Mouse (Mus musculus) G1E (cell line): ENCODE data around the gene Scrn2. TPM values are rescaled to one million over a fixed set of nuclear protein-coding genes. Genes with fewer than 3 reads are reported as not detected.

Experiments
- ATAC-seq: 2 replicates; pipeline ENCODE4 v1.8.0; 2016; ENCODE audit warnings: mild to moderate bottlenecking; ENCODE audit not compliant: insufficient number of reproducible peaks, poor library complexity, low FRiP score, severe bottlenecking; ENCODE audit errors: extremely low read depth
- DNase-seq: peaks from one replicate; pipeline ENCODE4 v3.0.0; 2012; ENCODE audit warnings: low spot score
- H3K27me3 ChIP-seq: 2 replicates; pipeline ENCODE4 v1.6.1; 2012; ENCODE audit warnings: mild to moderate bottlenecking, low read length, inconsistent platforms; ENCODE audit not compliant: insufficient read depth
- H3K36me3 ChIP-seq: replicated peaks from 2 replicates; pipeline ENCODE3; 2012; ENCODE audit warnings: mild to moderate bottlenecking, inconsistent platforms
- H3K4me1 ChIP-seq: 2 replicates; pipeline ENCODE4 v1.6.1; 2012; ENCODE audit warnings: low read depth, low read length, inconsistent platforms, mixed read lengths; ENCODE audit not compliant: insufficient read depth
- H3K4me3 ChIP-seq: 2 replicates; pipeline ENCODE4 v1.5.1; 2012; ENCODE audit warnings: low read depth, mild to moderate bottlenecking, inconsistent platforms, low read length, moderate library complexity, mixed read lengths
- H3K9me3 ChIP-seq: replicated peaks from 2 replicates; pipeline ENCODE4 v1.6.1; 2012; ENCODE audit warnings: inconsistent platforms
- CTCF ChIP-seq: IDR thresholded peaks from 2 replicates; pipeline ENCODE4 v1.5.1; 2012; ENCODE audit warnings: low read depth, low read length, inconsistent platforms, mixed read lengths
- GATA1 ChIP-seq: IDR thresholded peaks from 2 replicates; pipeline ENCODE4 v1.6.1; 2012; ENCODE audit warnings: borderline replicate concordance, low read length, inconsistent platforms, mixed read lengths
- GATA2 ChIP-seq: IDR thresholded peaks from 2 replicates; pipeline ENCODE4 v1.6.1; 2012; ENCODE audit warnings: low read depth, low read length, inconsistent platforms, borderline replicate concordance
- POLR2AphosphoS5 ChIP-seq: IDR thresholded peaks from 2 replicates; pipeline ENCODE4 v1.6.1; 2012; ENCODE audit warnings: low read depth, low read length, inconsistent platforms; ENCODE audit not compliant: insufficient replicate concordance
- TAL1 ChIP-seq: conservative IDR thresholded peaks from 2 replicates; pipeline ENCODE4 v1.6.1; 2012; ENCODE audit warnings: low read depth, low read length, inconsistent platforms, mixed read lengths
- polyA plus RNA-seq: library from polyadenylated mRNA; stranded (reverse); fragments of >175 nt; gene quantifications from 2 replicates; pipeline ENCODE4 v1.2.3, GENCODE M21; 2012
- total RNA-seq, 2 experiments: library from RNA; stranded (forward) in 1 of 2; stranded (reverse) in 1 of 2; fragments of 200-1000 nt in 1 of 2; fragments of >200 nt in 1 of 2; fragmentation: Nextera tagmentation in 1 of 2; gene quantifications; 2 replicates each; pipeline ENCODE4 v1.2.3; 2014 to 2017

Gene Scrn2
- total RNA-seq (2014; fragmentation: Nextera tagmentation), result 1.2 and 5.3 TPM in 2 replicates
- 9.6 and 10.5 TPM in 2 replicates for total RNA-seq (2017)
- 12.7 and 14.5 TPM in 2 replicates for polyA plus RNA-seq

GRCm38 (mm10) chr11:97029686-97030417, at the start of gene Scrn2:
Gene Scrn2 (plus strand): TSS chr11:97029938.
- DNase-seq (peak; percentile 78), ATAC-seq (peak; percentile 78)
- Histone ChIP-seq H3K4me1 (peaks cover 46% of the 10 kb centered on the region), H3K27me3 (peaks cover 13% of the 10 kb centered on the region), H3K9me3 (no peaks in the 10 kb centered on the region), H3K4me3 (peak within 1 kb of the TSS; percentile 76), H3K36me3 (peaks cover 29% of the 10 kb centered on the region)
- TF ChIP-seq POLR2AphosphoS5, result no peak
- no peak for TF ChIP-seq TAL1
- peak; percentile 80 for TF ChIP-seq CTCF
- no peak for TF ChIP-seq GATA2

GRCm38 (mm10) chr11:96980021-96980420, 49.7 kb upstream of the Scrn2 start:
- no peak overlapping the region for H3K4me3 ChIP-seq
- no peaks in the 10 kb centered on the region for H3K9me3 ChIP-seq
- H3K27me3 ChIP-seq, result peaks cover 21% of the 10 kb centered on the region
- peaks cover 45% of the 10 kb centered on the region for H3K4me1 ChIP-seq
- no peak for TF ChIP-seq GATA2
- TF ChIP-seq POLR2AphosphoS5, result no peak
- TF ChIP-seq CTCF, result no peak
- TF ChIP-seq GATA1, result no peak
- no peak for TF ChIP-seq TAL1
- H3K36me3 ChIP-seq, result peaks cover 11% of the 10 kb centered on the region
- ATAC-seq, result no peak
- no peak for DNase-seq

GRCm38 (mm10) chr11:96981461-96981860, 48.3 kb upstream of the Scrn2 start:
- Histone ChIP-seq H3K9me3 (no peaks in the 10 kb centered on the region), H3K4me3 (no peak overlapping the region), H3K4me1 (peaks cover 31% of the 10 kb centered on the region), H3K36me3 (no peaks in the 10 kb centered on the region), H3K27me3 (peaks cover 30% of the 10 kb centered on the region)
- no peak for DNase-seq
- TF ChIP-seq POLR2AphosphoS5 (no peak), TAL1 (no peak)
- ATAC-seq, result no peak

- Histone ChIP-seq H3K9me3 (no peaks in the 10 kb centered on the region), H3K4me3 (no peak overlapping the region), H3K4me1 (peaks cover 35% of the 10 kb centered on the region), H3K27me3 (peaks cover 38% of the 10 kb centered on the region), H3K36me3 (no peaks in the 10 kb centered on the region)
- TF ChIP-seq POLR2AphosphoS5 (no peak), GATA2 (no peak), CTCF (peak; percentile 86), GATA1 (no peak), TAL1 (no peak)
- ATAC-seq (no peak), DNase-seq (peak; percentile 67)
These were observed 47.4 kb upstream of the Scrn2 start for GRCm38 (mm10) chr11:96982355-96982754.

- peaks cover 43% of the 10 kb centered on the region for H3K27me3 ChIP-seq
- no peaks in the 10 kb centered on the region for H3K9me3 ChIP-seq
- no peaks in the 10 kb centered on the region for H3K36me3 ChIP-seq
- ATAC-seq (no peak), DNase-seq (no peak)
- peaks cover 38% of the 10 kb centered on the region for H3K4me1 ChIP-seq
- H3K4me3 ChIP-seq, result no peak within 1 kb of the TSS
- TF ChIP-seq POLR2AphosphoS5 (no peak), TAL1 (no peak), CTCF (no peak), GATA1 (no peak), GATA2 (no peak)
These were observed 46.9 kb upstream of the Scrn2 start, which contains the start of gene Sp2 for GRCm38 (mm10) chr11:96982859-96983258. Gene Sp2 (minus strand): TSS chr11:96982959.

GRCm38 (mm10) chr11:96984903-96985302, 44.8 kb upstream of the Scrn2 start:
- H3K27me3 ChIP-seq, result peaks cover 57% of the 10 kb centered on the region
- no peak for ATAC-seq
- H3K4me1 ChIP-seq, result peaks cover 24% of the 10 kb centered on the region

More at GRCm38 (mm10) chr11:96984903-96985302, 44.8 kb upstream of the Scrn2 start:
- Histone ChIP-seq H3K4me3 (no peak overlapping the region), H3K36me3 (no peaks in the 10 kb centered on the region), H3K9me3 (no peaks in the 10 kb centered on the region)
- TF ChIP-seq GATA2 (no peak), POLR2AphosphoS5 (no peak), GATA1 (no peak), CTCF (no peak), TAL1 (no peak)
- DNase-seq, result no peak
